20 mouse cellular contexts compared by ENCODE assay signal in genomic region chr1:77475808-77476413, GRCm38 (mm10). TPM values are rescaled to one million over a fixed set of nuclear protein-coding genes. Genes with fewer than 3 reads are reported as not detected.
DNase-seq lines count a peak whose midpoint lies in the region; ATAC-seq and TF ChIP-seq lines count a peak whose summit lies in the region.
"Had no signal": no experiment of that assay in that cellular context is flagged by ENCODE, and none has a peak within 500 bp of the region (broad histone marks: within the 10 kb centered on the region; RNA-seq: fewer than 3 reads in every experiment).

No protein-coding gene starts in this region.

- peaks cover 9% of the 10 kb centered on the region; the same call in 1 of the 2 replicates for H3K4me1 ChIP-seq in intestine, embryonic 14.5 days (replicated peaks; ENCODE audit: control insufficient read depth, insufficient read depth, low read length)
- 0 out of 2 replicates have a peak, but pooled peaks cover 7% of the 10 kb centered on the region for H3K4me1 ChIP-seq in intestine, postnatal 0 days (replicated peaks; ENCODE audit: control insufficient read depth, insufficient read depth, low read length)
- peaks cover 13% of the 10 kb centered on the region for H3K4me1 ChIP-seq in intestine, embryonic 16.5 days (ENCODE audit: control insufficient read depth, insufficient read depth, low read length)

- H3K9ac ChIP-seq in intestine, embryonic 14.5 days (ENCODE audit: low read length): no peak overlapping the region
- H3K9ac ChIP-seq in intestine, postnatal 0 days (ENCODE audit: low read depth, low read length): no peak overlapping the region
- no peak overlapping the region for H3K9ac ChIP-seq in intestine, embryonic 16.5 days (ENCODE audit: low read depth, low read length)
- H3K9ac ChIP-seq: embryonic facial prominence, embryonic 12.5 days; forebrain, embryonic 13.5 days; forebrain, embryonic 15.5 days had no signal

- H3K27ac ChIP-seq in intestine, embryonic 14.5 days (ENCODE audit: low read depth): no peak overlapping the region
- no peak overlapping the region for H3K27ac ChIP-seq in intestine, postnatal 0 days (ENCODE audit: low read depth, low read length)
- H3K27ac ChIP-seq in intestine, embryonic 16.5 days (ENCODE audit: low read length): peak overlapping the region; percentile 6
- H3K27ac ChIP-seq: embryonic facial prominence, embryonic 10.5 days; embryonic facial prominence, embryonic 12.5 days; forebrain, embryonic 13.5 days; forebrain, embryonic 15.5 days had no signal

- peak; percentile 62 for ATAC-seq in intestine, embryonic 14.5 days (replicated peaks; ENCODE audit: low FRiP score, low TSS enrichment, low read depth)
- no peak for ATAC-seq in intestine, postnatal 0 days
- peak; percentile 65 for ATAC-seq in intestine, embryonic 16.5 days
- ATAC-seq: activated CD4-positive, CD25-positive, alpha-beta regulatory T cell, adult 4 months; forebrain, embryonic 13.5 days; forebrain, embryonic 15.5 days; Patski had no signal

- 44% methylated on average over 3 of the region's 3 CpGs for WGBS in intestine, embryonic 14.5 days
- 31% methylated on average over 3 of the region's 3 CpGs for WGBS in intestine, postnatal 0 days
- WGBS in intestine, embryonic 16.5 days: 56% methylated on average over 3 of the region's 3 CpGs

- no peak overlapping the region for H3K4me2 ChIP-seq in intestine, embryonic 14.5 days (ENCODE audit: low read length)
- no peak overlapping the region for H3K4me2 ChIP-seq in intestine, postnatal 0 days (replicated peaks; ENCODE audit: low read depth)
- H3K4me2 ChIP-seq in intestine, embryonic 16.5 days (ENCODE audit: low read depth, low read length): no peak overlapping the region
- H3K4me2 ChIP-seq: embryonic facial prominence, embryonic 12.5 days; forebrain, embryonic 13.5 days; forebrain, embryonic 15.5 days had no signal

- H3K27me3 ChIP-seq in intestine, embryonic 14.5 days (replicated peaks; ENCODE audit: control insufficient read depth, insufficient read depth, low read length): no peaks in the 10 kb centered on the region
- H3K27me3 ChIP-seq in intestine, postnatal 0 days (replicated peaks; ENCODE audit: control insufficient read depth, insufficient read depth, low read length): no peaks in the 10 kb centered on the region
- H3K27me3 ChIP-seq in intestine, embryonic 16.5 days (replicated peaks; ENCODE audit: control insufficient read depth, insufficient read depth, low read length): no peaks in the 10 kb centered on the region
- H3K27me3 ChIP-seq: embryonic facial prominence, embryonic 12.5 days; forebrain, embryonic 13.5 days; forebrain, embryonic 15.5 days; Patski had no signal

- no peak for TF ChIP-seq CTCF in intestine, postnatal 0 days (IDR thresholded peaks at IDR 0.05; ENCODE audit: low read depth)

- DNase-seq in intestine, embryonic 14.5 days (ENCODE audit: low spot score): no peak
- peak; percentile 58 for DNase-seq in yolk sac, embryonic 10.5 days (ENCODE audit: low spot score)
- no peak for DNase-seq in retina, postnatal 1 day
- DNase-seq in kidney, postnatal 4 days: no peak
- DNase-seq: adrenal gland, adult 8-10 months; adrenal gland, postnatal 14 days; adrenal gland, postnatal 36 days; cerebellum, adult 11-12 months; cerebellum, adult 2 months; cerebellum, adult 9-10 months; cerebellum, postnatal 10 days; cerebellum, postnatal 25 days had no signal

- no peaks in the 10 kb centered on the region for H3K9me3 ChIP-seq in intestine, embryonic 14.5 days (ENCODE audit: control insufficient read depth, low read length)
- no peaks in the 10 kb centered on the region for H3K9me3 ChIP-seq in intestine, postnatal 0 days (ENCODE audit: control insufficient read depth)
- H3K9me3 ChIP-seq in intestine, embryonic 16.5 days (ENCODE audit: control insufficient read depth, low read length): no peaks in the 10 kb centered on the region
- H3K9me3 ChIP-seq: embryonic facial prominence, embryonic 10.5 days; embryonic facial prominence, embryonic 12.5 days; forebrain, embryonic 13.5 days; forebrain, embryonic 15.5 days had no signal

- H3K4me3 ChIP-seq in intestine, embryonic 14.5 days (ENCODE audit: low read depth, low read length): no peak overlapping the region
- H3K4me3 ChIP-seq in intestine, postnatal 0 days (ENCODE audit: low read depth, low read length): no peak overlapping the region
- no peak overlapping the region for H3K4me3 ChIP-seq in intestine, embryonic 16.5 days (ENCODE audit: low read length)
- H3K4me3 ChIP-seq: embryonic facial prominence, embryonic 10.5 days; embryonic facial prominence, embryonic 12.5 days; forebrain, embryonic 13.5 days; forebrain, embryonic 15.5 days had no signal

- no peaks in the 10 kb centered on the region for H3K36me3 ChIP-seq in intestine, embryonic 14.5 days (ENCODE audit: control insufficient read depth, insufficient read depth, low read length)
- no peaks in the 10 kb centered on the region for H3K36me3 ChIP-seq in intestine, postnatal 0 days (ENCODE audit: control insufficient read depth, insufficient read depth)
- no peaks in the 10 kb centered on the region for H3K36me3 ChIP-seq in intestine, embryonic 16.5 days (ENCODE audit: control insufficient read depth, insufficient read depth, low read length)
- H3K36me3 ChIP-seq: forebrain, embryonic 15.5 days had no signal

RNA-seq across cellular contexts. Expression of gene Epha4, which starts 39.0 kb away (rescaled TPM):
- 15.4 TPM in 2 replicates for polyA plus RNA-seq in intestine, embryonic 14.5 days (2014; fragmentation: Nextera tagmentation; extraction: Ambion mirVana)
- polyA plus RNA-seq in intestine, postnatal 0 days (2015; fragmentation: Nextera tagmentation; extraction: Ambion mirVana): 1.5 and 2.1 TPM in 2 replicates
- 5.0 and 6.0 TPM in 2 replicates for polyA plus RNA-seq in intestine, embryonic 16.5 days (2015; fragmentation: Nextera tagmentation; extraction: Ambion mirVana)
